Mouse (Mus musculus) adrenal gland, adult 2 months (tissue): ENCODE measurements at regions not wholly inside any gene's neighbourhood (a gene's known extent, or its start where the extent isn't known, plus 50 kb on each side); places are given as distances from the start of the nearest gene placed in this dataset.

Experiments used
- DNase-seq: peaks from one replicate; pipeline ENCODE4 v3.0.0; 2021

DNA sequence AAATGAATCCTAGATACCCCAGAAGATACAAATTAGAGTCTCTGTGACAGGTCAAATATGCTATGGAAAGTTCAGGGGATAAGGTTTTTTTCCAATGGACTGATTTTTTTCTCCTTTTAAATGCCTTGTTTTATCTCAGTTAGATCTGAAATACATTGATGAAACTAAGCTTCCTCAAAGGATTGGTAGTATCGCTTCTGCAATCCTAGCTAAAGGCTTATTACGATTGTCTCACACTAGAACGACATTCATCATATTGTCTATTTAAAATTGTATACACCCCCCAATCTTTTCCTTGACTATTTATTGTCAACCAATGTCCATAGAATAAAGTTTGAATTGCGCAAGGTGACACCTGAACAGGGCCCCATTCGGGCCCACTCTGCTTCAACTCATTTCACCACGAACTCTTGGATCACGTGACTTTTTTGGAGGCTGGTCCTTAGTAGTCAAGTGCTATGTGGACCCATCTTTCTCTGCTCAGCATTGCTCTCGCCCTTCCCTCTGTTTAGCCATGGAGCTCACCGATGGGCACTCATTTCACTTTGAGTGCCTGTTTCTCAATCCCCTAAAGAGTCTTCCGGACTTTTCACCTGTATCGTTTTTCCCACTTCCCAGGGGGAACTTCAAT lies 85.6 kb upstream of the Ednrb start:
- DNase-seq, result no peak

DNA sequence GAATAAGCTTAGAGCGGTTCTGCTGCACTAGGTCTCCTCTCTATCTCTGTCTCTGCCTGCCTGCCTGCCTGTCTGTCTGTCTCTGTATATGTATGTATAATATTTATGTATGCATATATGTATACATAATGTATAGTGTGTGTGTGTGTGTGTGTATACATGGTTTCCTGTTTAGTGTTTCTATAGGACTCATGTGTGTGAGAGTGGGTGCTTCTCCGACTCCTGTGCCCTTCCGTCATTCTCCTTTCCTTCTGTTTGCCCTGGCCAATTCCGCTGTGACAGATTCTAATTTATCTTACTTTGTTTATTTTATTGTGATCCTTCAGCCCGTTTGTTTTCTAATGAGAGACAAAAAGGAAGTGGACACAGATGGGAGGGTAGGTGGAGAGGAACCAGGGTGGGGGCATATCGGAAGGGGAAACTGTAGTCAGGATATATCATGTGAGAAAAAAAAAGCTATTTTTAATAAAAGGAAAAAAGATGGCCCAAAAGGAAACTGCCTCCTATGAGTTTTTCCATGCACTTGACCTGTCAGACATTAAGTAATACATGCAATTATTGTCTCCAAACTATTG lies 85.0 kb upstream of the Ednrb start:
- no peak for DNase-seq

DNA sequence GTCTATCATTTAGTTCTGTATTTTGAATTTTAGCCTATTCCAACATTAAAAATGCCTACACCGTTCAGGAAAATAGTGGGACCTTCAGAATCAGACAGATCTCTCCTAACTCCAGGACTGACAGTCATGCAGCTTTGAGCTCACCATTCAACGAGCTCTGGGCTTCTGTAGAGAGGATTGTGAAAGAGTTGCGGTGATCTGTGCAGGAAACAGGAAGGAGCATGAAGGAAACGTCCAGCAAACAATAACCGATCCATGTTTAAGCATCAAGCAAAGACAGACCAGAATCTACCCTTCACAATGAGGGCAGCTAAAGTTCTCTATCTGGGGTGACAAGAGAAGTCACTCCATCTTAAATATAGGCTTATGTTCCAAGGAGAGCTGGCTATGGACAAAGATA lies 76.0 kb upstream of the Ednrb start:
- DNase-seq, result no peak

DNA sequence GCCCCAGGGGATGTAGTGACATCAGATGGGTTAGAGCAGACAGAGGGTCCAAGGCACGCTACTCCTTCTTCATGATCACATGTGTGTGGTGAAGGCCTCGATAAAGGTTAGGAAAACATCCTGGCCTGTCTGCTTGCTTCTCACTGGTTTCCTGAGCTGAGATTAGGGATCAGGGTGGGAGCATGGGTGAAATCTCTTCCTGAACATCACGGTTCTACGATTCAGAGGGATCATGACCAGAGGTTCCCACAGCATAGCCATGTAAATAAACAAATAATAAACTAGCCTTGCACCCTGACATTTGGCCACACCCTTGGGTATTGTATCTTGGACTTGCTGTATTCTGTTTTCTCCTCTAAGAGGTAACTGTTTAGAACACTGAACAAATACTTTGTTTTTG lies 75.2 kb upstream of the Ednrb start:
- DNase-seq, result no peak

DNA sequence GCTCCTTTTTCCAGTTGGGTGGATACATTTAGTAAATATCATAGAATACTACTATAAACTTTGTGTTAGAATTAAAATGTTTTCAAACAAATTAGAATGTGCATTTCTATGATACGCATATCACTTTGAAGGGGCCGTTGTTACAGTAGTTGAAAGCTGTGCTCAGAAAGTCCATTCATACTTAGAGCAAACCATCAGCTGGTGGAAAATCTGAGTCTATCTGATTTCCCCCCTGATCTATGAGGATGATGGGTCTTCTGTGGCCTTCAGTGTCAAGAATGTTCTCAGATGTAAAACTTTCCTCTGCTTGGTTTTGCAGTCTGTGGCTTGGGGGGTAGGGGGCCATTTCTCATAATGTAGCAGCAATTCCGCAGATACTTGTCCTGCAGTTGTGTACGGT lies 69.3 kb upstream of the Ednrb start:
- DNase-seq, result no peak

DNA sequence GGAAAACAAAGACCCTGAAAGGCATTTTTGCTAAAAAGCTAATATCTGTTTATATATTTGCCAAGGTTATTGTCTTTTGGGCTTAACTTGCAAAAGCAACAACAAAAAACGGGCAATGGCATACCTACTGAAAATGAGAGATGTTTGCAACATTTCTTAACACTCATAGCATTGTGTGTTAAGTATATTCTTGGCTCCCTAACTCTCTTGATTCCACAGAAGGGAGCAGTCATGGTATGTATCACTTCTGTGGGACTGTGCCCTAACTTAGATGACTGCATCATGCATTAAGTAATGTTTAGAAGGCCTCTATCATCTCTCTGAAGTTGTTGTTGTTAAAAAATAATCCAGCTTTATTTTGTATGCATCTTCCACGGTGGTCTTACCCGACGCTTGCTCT lies 67.5 kb upstream of the Ednrb start:
- no peak for DNase-seq

DNA sequence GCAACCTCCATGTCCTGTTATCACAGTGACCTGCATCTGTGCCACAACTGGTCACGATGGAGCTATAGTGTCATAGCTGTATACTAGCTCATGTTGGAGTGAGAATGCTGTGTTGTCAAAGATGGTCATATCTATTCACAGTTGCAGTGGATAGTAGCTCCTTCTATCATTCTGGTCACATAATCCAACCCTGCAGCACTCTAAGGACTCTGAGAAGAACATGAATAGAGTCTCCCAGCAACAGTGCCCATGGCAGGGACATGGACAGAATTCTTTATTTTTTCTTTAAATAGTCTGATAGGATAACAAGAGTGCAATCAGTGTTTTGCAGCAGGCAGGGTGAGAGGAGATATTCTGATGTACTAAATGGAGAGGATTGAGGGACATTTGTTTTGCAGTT lies 67.1 kb upstream of the Ednrb start:
- DNase-seq, result no peak

DNA sequence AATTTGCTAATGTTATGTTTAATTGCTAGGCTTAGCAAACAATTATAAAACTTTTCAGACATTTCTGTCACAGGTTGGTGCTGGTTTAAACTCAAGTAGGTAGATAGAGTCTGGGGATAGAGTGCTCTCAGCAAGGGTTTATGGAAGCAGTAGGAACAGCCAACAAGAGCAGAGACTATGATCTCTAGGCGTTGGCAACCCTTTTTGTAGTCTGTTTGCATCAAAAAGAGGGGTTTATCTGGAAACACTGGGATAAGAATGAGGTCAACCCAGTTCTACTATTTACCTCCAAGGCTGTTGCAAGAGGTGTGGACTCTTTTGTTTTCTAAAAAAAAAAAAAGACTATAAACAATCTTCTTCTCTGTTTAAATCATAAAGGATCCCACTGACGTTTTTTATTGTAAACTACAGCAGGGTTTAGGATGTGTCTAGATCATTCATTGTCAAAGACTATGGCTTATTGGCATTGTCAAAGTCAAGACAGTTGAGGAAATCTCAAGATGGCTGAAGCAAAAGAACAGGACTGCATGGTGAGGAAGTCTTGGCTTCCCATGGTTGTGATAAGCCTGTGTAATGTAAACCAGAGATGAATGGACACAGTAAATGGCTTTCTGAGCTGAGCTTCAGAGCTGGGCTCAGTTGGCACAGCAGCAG lies 62.3 kb upstream of the Ednrb start:
- no peak for DNase-seq

DNA sequence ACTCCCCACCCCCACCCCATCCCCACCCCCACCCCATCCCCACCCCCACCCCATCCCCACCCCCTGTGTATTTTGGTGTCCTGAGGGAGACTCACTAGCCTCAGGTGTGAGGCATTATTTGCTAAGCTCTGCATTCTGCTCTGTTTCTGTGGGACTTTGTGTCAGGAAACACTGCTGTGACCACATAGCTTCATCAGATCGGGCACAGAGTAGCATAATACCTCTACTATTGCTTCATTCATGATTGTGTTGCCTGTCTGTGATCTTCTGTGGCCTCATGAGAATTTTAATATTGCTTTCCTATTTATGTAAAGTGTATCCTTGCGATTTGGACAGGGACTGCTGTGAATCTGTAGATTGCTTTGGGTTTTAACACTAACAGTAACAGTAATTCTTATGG lies 56.6 kb upstream of the Ednrb start:
- DNase-seq, result no peak

DNA sequence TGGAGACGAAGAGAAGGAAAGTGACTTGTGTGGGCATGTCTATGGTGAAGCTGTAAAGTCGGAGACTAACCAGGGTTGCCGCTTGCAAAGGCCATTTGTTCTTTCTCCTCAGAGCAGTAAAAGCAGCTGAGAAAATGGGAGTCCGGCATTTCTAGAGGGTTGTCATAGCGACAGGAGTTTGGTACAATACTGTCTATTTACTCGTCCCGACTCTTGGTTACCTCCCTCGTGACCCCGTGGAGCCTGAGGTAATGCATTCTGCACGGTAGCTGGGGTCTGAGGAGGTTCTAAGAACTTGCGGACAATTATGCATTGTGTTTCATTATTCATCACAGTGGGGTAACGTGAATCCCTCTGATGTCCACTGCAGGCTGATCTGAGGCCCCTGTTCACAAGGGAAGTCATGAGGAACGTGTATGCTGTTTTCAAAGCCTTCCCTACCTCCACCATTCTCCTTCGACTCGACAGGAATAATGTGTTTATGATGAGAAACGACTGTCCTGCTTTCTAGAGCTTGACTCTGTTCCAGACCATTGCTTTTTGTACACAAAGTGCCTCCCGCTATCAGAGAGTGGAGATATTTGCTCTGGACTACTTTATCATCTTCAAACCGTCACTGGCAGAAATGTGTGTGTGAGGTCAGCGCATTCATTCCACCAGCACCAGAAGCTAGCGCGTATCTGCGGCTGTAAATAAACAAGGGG lies 55.1 kb upstream of the Ednrb start:
- DNase-seq, result peak; percentile 46

DNA sequence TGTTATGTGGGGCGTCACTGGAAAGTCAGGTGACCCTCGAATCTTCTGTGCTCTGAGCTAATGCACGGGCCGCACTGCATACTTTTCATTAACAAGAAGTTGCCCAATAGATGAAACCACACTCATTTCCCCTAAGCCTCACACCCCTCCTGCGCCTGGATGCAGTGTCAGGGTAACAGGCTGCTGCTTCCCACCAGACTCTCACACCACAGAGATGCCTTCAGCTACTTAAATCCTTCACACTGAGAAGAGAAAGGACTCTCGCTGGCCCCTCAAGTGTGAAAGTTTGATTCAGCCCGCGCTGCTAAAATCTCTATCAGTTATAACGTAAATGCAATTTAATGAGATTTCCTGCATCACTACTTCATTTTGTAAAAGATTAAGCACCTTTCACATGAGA lies 54.5 kb upstream of the Ednrb start:
- DNase-seq, result no peak

DNA sequence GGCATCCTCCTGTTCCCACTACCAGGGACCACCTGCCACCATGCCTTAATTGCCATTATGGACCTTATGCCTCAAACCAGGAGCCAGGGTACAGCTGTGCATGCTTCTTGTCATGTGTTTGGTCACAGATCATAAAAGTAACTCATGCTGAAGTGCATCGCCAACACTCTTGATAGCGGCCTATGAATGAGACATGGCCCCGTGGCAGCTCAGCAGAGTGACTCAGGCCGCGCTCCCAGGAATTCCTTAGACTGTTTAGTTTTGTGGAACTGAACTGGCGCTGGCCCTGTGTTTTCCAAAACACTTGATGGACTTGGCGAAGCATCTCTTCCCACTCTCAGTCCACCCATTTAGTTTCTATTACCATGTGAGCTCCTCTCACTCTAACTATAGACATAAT lies 51.1 kb upstream of the Ednrb start:
- no peak for DNase-seq
